ENCODE assay signal across 10 mouse cellular contexts in genomic region chr6:148913938-148914337, GRCm38 (mm10). TPM values are rescaled to one million over a fixed set of nuclear protein-coding genes. Genes with fewer than 3 reads are reported as not detected.
DNase-seq lines count a peak whose midpoint lies in the region; ATAC-seq and TF ChIP-seq lines count a peak whose summit lies in the region.
"Had no signal": no experiment of that assay in that cellular context is flagged by ENCODE, and none has a peak within 500 bp of the region (broad histone marks: within the 10 kb centered on the region; RNA-seq: fewer than 3 reads in every experiment).

No protein-coding gene starts in this region.

- peak; percentile 99 for TF ChIP-seq RAD21 in MEL (IDR thresholded peaks at IDR 0.05; ENCODE audit: low read depth, low read length)

- no peak overlapping the region for H3K9ac ChIP-seq in MEL (ENCODE audit: control insufficient read depth, low read depth, low read length, poor library complexity, severe bottlenecking)
- H3K9ac ChIP-seq in limb, embryonic 14.5 days (ENCODE audit: low read depth, low read length, severe bottlenecking), result no peak overlapping the region
- H3K9ac ChIP-seq: heart, embryonic 15.5 days; stomach, embryonic 15.5 days had no signal

- peak; percentile 89 for DNase-seq in MEL (ENCODE audit: low read depth, low spot score)
- DNase-seq in cerebellum, adult 18-20 months, result peak; percentile 35 to 36
- peak; percentile 74 for DNase-seq in forelimb bud, embryonic 11.5 days (ENCODE audit: low read depth, low spot score)
- peak; percentile 71 for DNase-seq in kidney, adult 2 months
- peak; percentile 79 for DNase-seq in limb, embryonic 14.5 days (ENCODE audit: low spot score)
- DNase-seq in thymus, postnatal 25 days, result peak; percentile 51

- no peak for TF ChIP-seq POLR2A in MEL (IDR thresholded peaks at IDR 0.05; ENCODE audit: control insufficient read depth in 1 of 2, insufficient read depth in 1 of 2, low read depth in 1 of 2, low read length in 2 of 2, poor library complexity in 1 of 2)
- TF ChIP-seq POLR2A in kidney, adult 2 months (IDR thresholded peaks at IDR 0.05; ENCODE audit: low read depth, low read length), result no peak
- TF ChIP-seq POLR2A in limb, embryonic 14.5 days (IDR thresholded peaks at IDR 0.05; ENCODE audit: borderline replicate concordance, extremely low read depth, insufficient read depth, insufficient read length), result no peak

- H3K79me2 ChIP-seq in C2C12 (ENCODE audit: control insufficient read depth, insufficient read depth), result no peaks in the 10 kb centered on the region
- H3K79me2 ChIP-seq in MEL (ENCODE audit: control insufficient read depth, insufficient read depth, low read length, poor library complexity), result no peaks in the 10 kb centered on the region

- no peak overlapping the region for H3ac ChIP-seq in C2C12 (ENCODE audit: control insufficient read depth, insufficient read length, low read depth)

- peak in 1 of 2 experiments; percentile 5; a peak in 2 of 4 replicates for TF ChIP-seq EP300 in MEL (IDR thresholded peaks at IDR 0.05; ENCODE audit: low read depth in 1 of 2, low read length in 2 of 2)

- H3K4me2 ChIP-seq in limb, embryonic 14.5 days (replicated peaks; ENCODE audit: low read depth, low read length, severe bottlenecking), result no peak overlapping the region
- H3K4me2 ChIP-seq: heart, embryonic 15.5 days; stomach, embryonic 15.5 days had no signal

- peaks cover 9 to 11% of the 10 kb centered on the region in 2 experiments; a peak in 3 of 4 replicates for H3K4me1 ChIP-seq in MEL (ENCODE audit: control insufficient read depth in 1 of 2, insufficient read depth in 2 of 2, low read length in 2 of 2)
- peaks cover 6% of the 10 kb centered on the region; the same call in 1 of the 2 replicates for H3K4me1 ChIP-seq in kidney, adult 2 months (ENCODE audit: control insufficient read depth, insufficient read depth, low read length)
- no peaks in the 10 kb centered on the region for H3K4me1 ChIP-seq in limb, embryonic 14.5 days (ENCODE audit: control insufficient read depth, insufficient read depth, low read length)
- H3K4me1 ChIP-seq: heart, embryonic 15.5 days; stomach, embryonic 15.5 days had no signal

- H3K4me3 ChIP-seq in C2C12 (ENCODE audit: insufficient read depth, poor library complexity, severe bottlenecking) (no peak overlapping the region), MEL (ENCODE audit: control insufficient read depth in 1 of 2, insufficient read depth in 1 of 2, low read depth in 2 of 2, low read length in 2 of 2) (no peak overlapping the region)
- H3K4me3 ChIP-seq in kidney, adult 2 months (ENCODE audit: insufficient read depth, low read depth, low read length), result no peak overlapping the region
- H3K4me3 ChIP-seq in limb, embryonic 14.5 days (replicated peaks; ENCODE audit: low read length), result no peak overlapping the region
- H3K4me3 ChIP-seq: heart, embryonic 15.5 days; stomach, embryonic 15.5 days had no signal

- no peak overlapping the region for H3K27ac ChIP-seq in MEL (ENCODE audit: control insufficient read depth, low read depth, low read length)
- H3K27ac ChIP-seq in kidney, adult 2 months (ENCODE audit: insufficient read depth, low read depth, low read length), result no peak overlapping the region
- H3K27ac ChIP-seq in limb, embryonic 14.5 days (replicated peaks; ENCODE audit: low read depth, low read length), result no peak overlapping the region
- H3K27ac ChIP-seq: heart, embryonic 15.5 days; stomach, embryonic 15.5 days had no signal

- 15% methylated on average over 2 of the region's 2 CpGs for WGBS in kidney, adult 2 months
- WGBS in limb, embryonic 14.5 days, result 15% methylated on average over 2 of the region's 2 CpGs

- H3K9me3 ChIP-seq in MEL (replicated peaks; ENCODE audit: insufficient read depth, low read length), result no peaks in the 10 kb centered on the region
- no peaks in the 10 kb centered on the region for H3K9me3 ChIP-seq in limb, embryonic 14.5 days (ENCODE audit: control insufficient read depth, low read length)
- H3K9me3 ChIP-seq: heart, embryonic 15.5 days; stomach, embryonic 15.5 days had no signal

- peaks cover under 1% of the 10 kb centered on the region for H3K36me3 ChIP-seq in C2C12 (ENCODE audit: control insufficient read depth, insufficient read depth)
- peaks cover 0 to 9% of the 10 kb centered on the region in 2 experiments; a peak in 2 of 4 replicates for H3K36me3 ChIP-seq in MEL (ENCODE audit: control insufficient read depth in 1 of 2, insufficient read depth in 2 of 2, low read length in 2 of 2)
- H3K36me3 ChIP-seq in kidney, adult 2 months (ENCODE audit: control insufficient read depth, insufficient read depth, low read length), result no peaks in the 10 kb centered on the region
- no peaks in the 10 kb centered on the region for H3K36me3 ChIP-seq in limb, embryonic 14.5 days (ENCODE audit: control insufficient read depth, insufficient read depth, low read length)
- H3K36me3 ChIP-seq: heart, embryonic 15.5 days; stomach, embryonic 15.5 days had no signal

- H3K79me3 ChIP-seq in C2C12 (ENCODE audit: low read depth), result no peaks in the 10 kb centered on the region

- peak; percentile 40 for TF ChIP-seq CTCF in C2C12 (IDR thresholded peaks at IDR 0.05; ENCODE audit: control insufficient read depth, insufficient read depth, insufficient read length)
- peak; percentile 42 to 94 (median 82); a peak in 5 of 6 replicates for TF ChIP-seq CTCF in MEL (IDR thresholded peaks at IDR 0.05 in 2 of 3, conservative IDR thresholded peaks at IDR 0.05 in 1 of 3; ENCODE audit: control insufficient read depth in 1 of 3, insufficient read depth in 1 of 3, low read depth in 2 of 3, low read length in 3 of 3, poor library complexity in 1 of 3, severe bottlenecking in 1 of 3)
- TF ChIP-seq CTCF in kidney, adult 2 months (conservative IDR thresholded peaks at IDR 0.05; ENCODE audit: insufficient read depth, insufficient read length, low read depth, low read length), result peak; percentile 37

- H3K27me3 ChIP-seq in C2C12 (ENCODE audit: control insufficient read depth, insufficient read depth, insufficient read length) (no peaks in the 10 kb centered on the region), MEL (ENCODE audit: control insufficient read depth in 1 of 2, insufficient read depth in 2 of 2, low read length in 2 of 2) (no peaks in the 10 kb centered on the region)
- no peaks in the 10 kb centered on the region for H3K27me3 ChIP-seq in kidney, adult 2 months (replicated peaks; ENCODE audit: control insufficient read depth, insufficient read depth, low read length)
- H3K27me3 ChIP-seq in limb, embryonic 14.5 days (ENCODE audit: control insufficient read depth, insufficient read depth, low read length), result no peaks in the 10 kb centered on the region
- H3K27me3 ChIP-seq: heart, embryonic 15.5 days; stomach, embryonic 15.5 days had no signal

- ATAC-seq in limb, embryonic 14.5 days (ENCODE audit: low FRiP score, low read depth), result no peak
- ATAC-seq in monocyte, adult 5-6 weeks (replicated peaks; ENCODE audit: insufficient number of reproducible peaks, low FRiP score, low TSS enrichment, poor library complexity, severe bottlenecking), result 0 out of 2 replicates have a peak, but pooled peaks have one; percentile 61

TF ChIP-seq in C2C12, 6 proteins besides CTCF, POLR2A, EP300 and RAD21:
- TF ChIP-seq CEBPB (IDR thresholded peaks at IDR 0.05; ENCODE audit: low read depth) (no peak), MYOG (IDR thresholded peaks at IDR 0.05; ENCODE audit: control insufficient read depth, extremely low read depth, insufficient read length) (no peak), FOSL1 (IDR thresholded peaks at IDR 0.05; ENCODE audit: insufficient read depth, low read length, poor library complexity, severe bottlenecking) (no peak), USF1 (IDR thresholded peaks at IDR 0.05; ENCODE audit: low read depth) (no peak), MYOD1 (IDR thresholded peaks at IDR 0.05; ENCODE audit: control insufficient read depth, insufficient read length, low read depth) (no peak), MAX (IDR thresholded peaks at IDR 0.05) (no peak)
TF ChIP-seq in C2C12: peak in this region for 0.

TF ChIP-seq in MEL, 35 proteins besides CTCF, POLR2A, EP300 and RAD21:
- TF ChIP-seq ZKSCAN1 (IDR thresholded peaks at IDR 0.05; ENCODE audit: low read depth, low read length) (no peak), GATA1 (IDR thresholded peaks at IDR 0.05; ENCODE audit: low read depth, low read length) (0 out of 2 replicates have a peak, but pooled peaks have one; percentile 10), UBTF (IDR thresholded peaks at IDR 0.05; ENCODE audit: borderline replicate concordance, insufficient read depth, low read depth, low read length) (no peak), ZNF384 (IDR thresholded peaks at IDR 0.05; ENCODE audit: low read depth, low read length) (peak; percentile 85), ZC3H11A (IDR thresholded peaks at IDR 0.05; ENCODE audit: low read depth, low read length) (peak; percentile 89), SIN3A (IDR thresholded peaks at IDR 0.05; ENCODE audit: low read length) (peak; percentile 46), SMC3 (IDR thresholded peaks at IDR 0.05; ENCODE audit: low read depth, low read length) (peak; percentile 90), NELFE (IDR thresholded peaks at IDR 0.05; ENCODE audit: low read depth, low read length) (no peak), ELF1 (IDR thresholded peaks at IDR 0.05; ENCODE audit: low read depth, low read length) (peak; percentile 56; the same call in 1 of the 2 replicates)

RNA-seq across cellular contexts. Expression of gene Caprin2, which starts 17.9 kb away (rescaled TPM):
- 1.8 TPM for polyA plus RNA-seq in C2C12 (2012; fragmentation: generic; extraction: Trizol)
- total RNA-seq in MEL (2012; rRNA removed), result 4.2 and 5.9 TPM in 2 replicates
- polyA plus RNA-seq in MEL (2012; ENCODE audit: insufficient read depth in 1 of 2, insufficient read length in 2 of 2, low read depth in 1 of 2, low replicate concordance in 2 of 2, missing spikeins in 1 of 2), result 1 to 10 TPM in 1 of 2 experiments, not detected in 1; 6.4 TPM
- polyA plus RNA-seq in kidney, adult 2 months (2012; rRNA removed), result 6.7 and 7.5 TPM in 2 replicates
- polyA plus RNA-seq in limb, embryonic 14.5 days (2012; rRNA removed), result 32.3 and 33.3 TPM in 2 replicates
- polyA plus RNA-seq in limb, embryonic 14.5 days (2014; fragmentation: Nextera tagmentation; extraction: Ambion mirVana), result 8.9 and 10.5 TPM in 2 replicates
- total RNA-seq in monocyte, adult 5-6 weeks (2017), result 5.4 to 9.9 TPM (median 6.1 TPM) in 3 replicates

RNA-seq across cellular contexts. Expression of gene Sinhcaf, which starts 32.3 kb away (rescaled TPM):
- 22.4 TPM for polyA plus RNA-seq in C2C12 (2012; fragmentation: generic; extraction: Trizol)
- total RNA-seq in MEL (2012; rRNA removed), result 44.1 and 54.4 TPM in 2 replicates
- polyA plus RNA-seq in MEL (2012; ENCODE audit: insufficient read depth in 1 of 2, insufficient read length in 2 of 2, low read depth in 1 of 2, low replicate concordance in 2 of 2, missing spikeins in 1 of 2), result 10 to 100 TPM; 34.7 to 59.7 TPM
- 2.4 and 4.4 TPM in 2 replicates for polyA plus RNA-seq in kidney, adult 2 months (2012; rRNA removed)
- 24.9 and 28.3 TPM in 2 replicates for polyA plus RNA-seq in limb, embryonic 14.5 days (2012; rRNA removed)
- 69.9 and 81.1 TPM in 2 replicates for polyA plus RNA-seq in limb, embryonic 14.5 days (2014; fragmentation: Nextera tagmentation; extraction: Ambion mirVana)
- total RNA-seq in monocyte, adult 5-6 weeks (2017), result 34.2 to 42.2 TPM (median 38.3 TPM) in 3 replicates

Comparison
In these comparisons a context has a peak if more than half of its experiments do, and no peak if none do; other contexts are left out.
1. DNase-seq: peak in every context shown above with its lines; median percentile 89 in MEL; 79 in limb, embryonic 14.5 days; 74 in forelimb bud, embryonic 11.5 days; 71 in kidney, adult 2 months; 51 in thymus, postnatal 25 days; 36 in cerebellum, adult 18-20 months.